Mouse (Mus musculus): ENCODE data around the gene Eif3a. TPM values are rescaled to one million over a fixed set of nuclear protein-coding genes. Genes with fewer than 3 reads are reported as not detected.

Gene Eif3a
- polyA plus RNA-seq, 1 experiment from 2014 or later, result 54.8 TPM

DNA sequence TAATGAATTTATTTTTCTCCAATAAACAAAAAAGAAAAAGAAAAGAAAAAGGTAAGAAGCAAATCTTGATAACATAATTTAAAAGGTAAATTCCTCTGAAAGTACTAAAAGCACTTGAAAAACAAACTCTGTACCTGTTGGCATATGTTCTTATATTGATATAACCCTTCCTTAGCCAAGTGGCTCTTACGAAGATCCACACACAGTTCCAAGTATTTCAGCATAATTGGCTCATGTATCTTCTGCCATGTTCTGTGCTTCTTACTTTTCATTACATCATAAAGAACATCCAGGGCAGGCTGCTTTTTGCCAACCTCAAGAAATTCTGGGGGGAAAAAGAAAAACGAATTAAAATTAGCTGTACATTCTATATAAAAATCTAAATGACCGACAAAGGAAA is 8.4 kb downstream of the Eif3a start:
- Histone ChIP-seq H3K36me3 (replicated peaks; ENCODE audit: insufficient read depth, low read length) (peaks cover 38% of the 10 kb centered on the region), H3K9me3 (ENCODE audit: low read length) (no peaks in the 10 kb centered on the region), H3K27me3 (ENCODE audit: insufficient read depth, low read length) (no peaks in the 10 kb centered on the region), H3K4me2 (ENCODE audit: low read depth, low read length) (no peak overlapping the region), H3K4me3 (ENCODE audit: low read depth, low read length) (no peak overlapping the region), H3K27ac (ENCODE audit: low read depth) (no peak overlapping the region), H3K9ac (replicated peaks) (no peak overlapping the region), H3K4me1 (ENCODE audit: insufficient read depth) (peaks cover 15% of the 10 kb centered on the region)
- no peak for DNase-seq
- no peak for ATAC-seq
- WGBS (ENCODE audit: insufficient replicate concordance), result 78% methylated on average over 3 of the region's 3 CpGs
- no peak for TF ChIP-seq EP300 (IDR thresholded peaks at IDR 0.05; ENCODE audit: low read depth)
- TF ChIP-seq CTCF (IDR thresholded peaks at IDR 0.05; ENCODE audit: low read depth), result no peak

GRCm38 (mm10) chr19:60773366-60773765 is 17.1 kb downstream of the Eif3a start:
- H3K27ac ChIP-seq (ENCODE audit: low read depth), result no peak overlapping the region
- WGBS (ENCODE audit: insufficient replicate concordance), result 80% methylated on average over 6 of the region's 6 CpGs

GRCm38 (mm10) chr19:60758896-60759835 is 31.3 kb downstream of the Eif3a start:
- peaks cover 17% of the 10 kb centered on the region for H3K4me1 ChIP-seq (ENCODE audit: insufficient read depth)
- H3K36me3 ChIP-seq (replicated peaks; ENCODE audit: insufficient read depth, low read length), result peaks cover 33% of the 10 kb centered on the region
- no peak overlapping the region for H3K4me2 ChIP-seq (ENCODE audit: low read depth, low read length)
- WGBS (ENCODE audit: insufficient replicate concordance), result 85% methylated on average over 4 of the region's 4 CpGs
- H3K4me3 ChIP-seq (ENCODE audit: low read depth, low read length), result no peak overlapping the region
- H3K27ac ChIP-seq (ENCODE audit: low read depth), result no peak overlapping the region
- TF ChIP-seq EP300 (IDR thresholded peaks at IDR 0.05; ENCODE audit: low read depth) (no peak), CTCF (IDR thresholded peaks at IDR 0.05; ENCODE audit: low read depth) (no peak)
- no peak for ATAC-seq
- H3K27me3 ChIP-seq (ENCODE audit: insufficient read depth, low read length), result peaks cover 6% of the 10 kb centered on the region; the same call in 1 of the 2 replicates
- no peaks in the 10 kb centered on the region for H3K9me3 ChIP-seq (ENCODE audit: low read length)
- no peak overlapping the region for H3K9ac ChIP-seq (replicated peaks)
- no peak for DNase-seq

More at GRCm38 (mm10) chr19:60773366-60773765, 17.1 kb downstream of the Eif3a start:
- Histone ChIP-seq H3K4me1 (ENCODE audit: insufficient read depth) (no peaks in the 10 kb centered on the region), H3K9ac (replicated peaks) (no peak overlapping the region), H3K9me3 (ENCODE audit: low read length) (no peaks in the 10 kb centered on the region), H3K36me3 (replicated peaks; ENCODE audit: insufficient read depth, low read length) (peaks cover 83% of the 10 kb centered on the region), H3K27me3 (ENCODE audit: insufficient read depth, low read length) (no peaks in the 10 kb centered on the region), H3K4me2 (ENCODE audit: low read depth, low read length) (no peak overlapping the region), H3K4me3 (ENCODE audit: low read depth, low read length) (no peak overlapping the region)
- DNase-seq (no peak), ATAC-seq (no peak)
- TF ChIP-seq EP300 (IDR thresholded peaks at IDR 0.05; ENCODE audit: low read depth) (no peak), CTCF (IDR thresholded peaks at IDR 0.05; ENCODE audit: low read depth) (no peak)

GRCm38 (mm10) chr19:60757099-60757785 is 33.2 kb downstream of the Eif3a start:
- DNase-seq, result no peak

GRCm38 (mm10) chr19:60756192-60757098 is 34.0 kb downstream of the Eif3a start:
- H3K4me2 ChIP-seq (ENCODE audit: low read depth, low read length), result peak overlapping the region; percentile 100
- H3K4me3 ChIP-seq (ENCODE audit: low read depth, low read length), result peak overlapping the region; percentile 78
- H3K27ac ChIP-seq (ENCODE audit: low read depth), result no peak overlapping the region
- no peaks in the 10 kb centered on the region for H3K9me3 ChIP-seq (ENCODE audit: low read length)
- peaks cover 10% of the 10 kb centered on the region for H3K36me3 ChIP-seq (replicated peaks; ENCODE audit: insufficient read depth, low read length)
- DNase-seq, result peak; percentile 64
- under 1% methylated on average over 70 of the region's 115 CpGs for WGBS (ENCODE audit: insufficient replicate concordance)
- H3K9ac ChIP-seq (replicated peaks), result peak overlapping the region; percentile 58
- H3K27me3 ChIP-seq (ENCODE audit: insufficient read depth, low read length), result peaks cover 7% of the 10 kb centered on the region; the same call in 1 of the 2 replicates
- peaks cover 17% of the 10 kb centered on the region for H3K4me1 ChIP-seq (ENCODE audit: insufficient read depth)
- TF ChIP-seq CTCF (IDR thresholded peaks at IDR 0.05; ENCODE audit: low read depth) (no peak), EP300 (IDR thresholded peaks at IDR 0.05; ENCODE audit: low read depth) (no peak)
- peak; percentile 28 for ATAC-seq

More at GRCm38 (mm10) chr19:60757099-60757785, 33.2 kb downstream of the Eif3a start:
- Histone ChIP-seq H3K4me1 (ENCODE audit: insufficient read depth) (peaks cover 17% of the 10 kb centered on the region), H3K27ac (ENCODE audit: low read depth) (no peak overlapping the region), H3K4me3 (ENCODE audit: low read depth, low read length) (peak overlapping the region; percentile 78), H3K9me3 (ENCODE audit: low read length) (no peaks in the 10 kb centered on the region), H3K4me2 (ENCODE audit: low read depth, low read length) (peak overlapping the region; percentile 100), H3K36me3 (replicated peaks; ENCODE audit: insufficient read depth, low read length) (peaks cover 13% of the 10 kb centered on the region), H3K27me3 (ENCODE audit: insufficient read depth, low read length) (peaks cover 7% of the 10 kb centered on the region; the same call in 1 of the 2 replicates), H3K9ac (replicated peaks) (peak overlapping the region; percentile 58; the same call in 1 of the 2 replicates)
- ATAC-seq, result no peak
- TF ChIP-seq CTCF (IDR thresholded peaks at IDR 0.05; ENCODE audit: low read depth), result no peak
- no peak for TF ChIP-seq EP300 (IDR thresholded peaks at IDR 0.05; ENCODE audit: low read depth)
- WGBS (ENCODE audit: insufficient replicate concordance), result 6% methylated on average over 25 of the region's 25 CpGs

Measured in liver, postnatal 0 days (tissue).